Mouse (Mus musculus) olfactory bulb, adult 2 months (tissue): ENCODE measurements at regions not wholly inside any gene's neighbourhood (a gene's known extent, or its start where the extent isn't known, plus 50 kb on each side); places are given as distances from the start of the nearest gene placed in this dataset.
A peak's percentile ranks its signal among the peaks of the same experiment; 100 is the strongest.

Experiments used
- H3K27ac ChIP-seq: fragments of 200-500 bp; 2 replicates; pipeline ENCODE4 v1.5.1; 2012; ENCODE audit warnings: low read depth, low read length; ENCODE audit not compliant: insufficient read depth
- H3K4me1 ChIP-seq: fragments of 200-500 bp; 2 replicates; pipeline ENCODE4 v1.6.1; 2012; ENCODE audit warnings: low read length; ENCODE audit not compliant: control insufficient read depth, insufficient read depth
- H3K4me3 ChIP-seq: fragments of 200-500 bp; 2 replicates; pipeline ENCODE4 v1.5.1; 2012; ENCODE audit warnings: mild to moderate bottlenecking, low read depth, low read length, moderate library complexity; ENCODE audit not compliant: insufficient read depth
- CTCF ChIP-seq: fragments of 200-500 bp; IDR thresholded peaks from 2 replicates; pipeline ENCODE4 v1.5.1; 2012; ENCODE audit warnings: low read depth, mild to moderate bottlenecking, low read length, moderate library complexity; ENCODE audit not compliant: insufficient read depth
- POLR2A ChIP-seq: fragments of 200-500 bp; IDR thresholded peaks from 2 replicates; pipeline ENCODE4 v1.6.1; 2012; ENCODE audit warnings: mild to moderate bottlenecking, low read depth, low read length, moderate library complexity; ENCODE audit not compliant: insufficient read depth
- WGBS: fragments of 180-500 bp; shearing (Covaris S2); methylation state at CpG from one replicate; pipeline ENCODE4 v1.1.7; 2018; 5-methylcytosine and 5-hydroxymethylcytosine counted together

DNA sequence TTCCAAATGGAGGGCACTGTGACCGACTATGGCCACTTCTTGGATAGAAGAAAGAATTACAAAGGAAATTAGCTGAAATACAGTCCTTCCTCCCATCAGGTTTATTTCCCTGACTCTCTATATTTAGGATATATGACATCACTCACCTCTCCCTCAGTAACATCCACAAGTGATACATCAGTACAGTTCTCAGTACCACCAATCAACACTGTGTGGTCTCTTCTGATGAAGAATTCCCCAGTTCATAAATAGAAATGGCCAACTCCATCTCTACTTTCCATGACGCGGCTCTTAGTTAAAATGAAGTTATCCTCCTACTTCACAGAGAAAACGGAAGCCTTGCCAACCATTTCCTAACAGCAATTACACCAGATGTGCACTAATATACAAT is 208.3 kb upstream of the Dio2 start:
- H3K4me1 ChIP-seq, result no peaks in the 10 kb centered on the region
- TF ChIP-seq POLR2A (no peak), CTCF (no peak)
- WGBS, result 87% methylated on average over 4 of the region's 4 CpGs
- no peak overlapping the region for H3K27ac ChIP-seq
- H3K4me3 ChIP-seq, result no peak overlapping the region

GRCm38 (mm10) chr12:90945743-90946527 is 207.7 kb upstream of the Dio2 start:
- WGBS, result 63% methylated on average over 6 of the region's 6 CpGs
- TF ChIP-seq CTCF (no peak), POLR2A (no peak)
- H3K4me1 ChIP-seq, result no peaks in the 10 kb centered on the region
- H3K4me3 ChIP-seq, result no peak overlapping the region
- no peak overlapping the region for H3K27ac ChIP-seq

GRCm38 (mm10) chr12:90932684-90933083 is 194.4 kb upstream of the Dio2 start:
- 88% methylated on average over 8 of the region's 8 CpGs for WGBS

GRCm38 (mm10) chr12:90932201-90932600 is 194.0 kb upstream of the Dio2 start:
- Histone ChIP-seq H3K4me1 (no peaks in the 10 kb centered on the region), H3K4me3 (no peak overlapping the region), H3K27ac (no peak overlapping the region)
- 66% methylated on average over 5 of the region's 5 CpGs for WGBS
- TF ChIP-seq CTCF, result no peak
- TF ChIP-seq POLR2A, result no peak

More at GRCm38 (mm10) chr12:90932684-90933083, 194.4 kb upstream of the Dio2 start:
- no peaks in the 10 kb centered on the region for H3K4me1 ChIP-seq
- H3K4me3 ChIP-seq, result no peak overlapping the region
- TF ChIP-seq POLR2A (no peak), CTCF (no peak)
- H3K27ac ChIP-seq, result no peak overlapping the region

DNA sequence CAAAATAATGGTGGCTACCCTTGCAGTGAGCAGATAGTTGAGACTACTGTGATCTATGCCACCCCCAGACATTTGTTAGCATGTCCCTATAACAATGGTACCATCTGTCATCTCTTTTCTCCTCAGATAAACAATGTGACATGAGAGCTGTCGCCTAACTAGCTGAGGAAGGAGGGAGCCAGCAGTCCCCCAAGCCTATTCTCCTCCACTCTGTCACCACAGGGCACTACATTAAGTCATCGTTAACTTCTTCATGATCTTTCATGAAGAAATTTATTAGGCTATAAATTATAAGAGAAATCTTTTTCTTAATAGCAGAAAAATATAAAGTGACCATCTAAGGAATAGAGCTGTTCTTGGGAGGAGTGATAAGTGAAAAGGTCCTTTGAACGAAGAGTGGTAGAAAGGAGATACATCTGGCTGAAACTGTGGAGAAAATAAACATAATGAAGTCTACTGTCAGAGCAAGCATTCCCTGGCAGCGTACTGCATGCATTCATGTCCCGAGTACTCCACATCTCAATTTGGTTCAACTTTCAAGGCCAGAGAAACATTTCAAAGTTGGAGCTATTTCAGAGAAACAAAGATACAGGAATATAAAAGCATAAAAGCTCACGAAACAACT is 192.0 kb upstream of the Dio2 start:
- Histone ChIP-seq H3K27ac (no peak overlapping the region), H3K4me1 (no peaks in the 10 kb centered on the region), H3K4me3 (no peak overlapping the region)
- no peak for TF ChIP-seq CTCF
- TF ChIP-seq POLR2A, result no peak
- WGBS, result 82% methylated on average over 6 of the region's 6 CpGs

DNA sequence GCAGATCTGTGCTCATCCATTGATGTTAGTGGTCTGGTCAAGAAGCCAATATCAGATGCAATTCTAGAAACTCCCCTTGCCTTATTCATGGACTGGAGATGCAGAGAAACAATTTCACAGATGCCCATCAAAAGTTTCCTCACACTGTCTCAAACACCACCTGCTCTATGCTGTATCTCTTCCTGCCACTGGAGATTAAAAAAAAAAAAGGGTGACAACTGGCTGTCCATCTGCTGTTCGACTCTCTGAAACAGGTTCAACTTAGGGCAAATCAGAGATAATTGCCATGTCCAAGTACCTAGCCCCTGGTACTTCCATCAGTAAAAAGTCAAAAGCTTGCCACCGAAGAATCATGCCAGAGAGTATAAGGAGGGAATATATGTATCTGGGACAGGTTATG is 185.4 kb upstream of the Dio2 start:
- H3K4me3 ChIP-seq, result no peak overlapping the region
- no peak overlapping the region for H3K27ac ChIP-seq
- 89% methylated on average over 2 of the region's 2 CpGs for WGBS
- H3K4me1 ChIP-seq, result no peaks in the 10 kb centered on the region
- TF ChIP-seq POLR2A, result no peak
- no peak for TF ChIP-seq CTCF

DNA sequence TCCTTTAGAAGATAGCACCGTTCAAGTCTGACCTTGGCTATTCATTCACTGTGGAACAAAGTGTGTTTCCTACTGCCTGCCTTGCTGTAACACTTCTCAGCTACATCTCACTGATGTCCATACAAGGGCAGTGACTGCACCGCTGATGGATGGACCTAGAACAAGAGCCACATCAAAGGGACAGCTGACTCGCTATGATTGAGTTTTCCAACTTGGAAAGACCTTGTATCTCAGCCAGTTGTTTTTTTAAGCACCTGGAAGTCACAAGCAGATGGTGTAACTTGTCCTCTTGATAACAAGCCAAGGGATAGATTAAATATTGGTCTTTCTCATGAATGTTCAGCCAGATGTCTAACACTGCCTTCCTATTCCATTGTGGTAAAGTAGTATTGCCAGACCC is 184.9 kb upstream of the Dio2 start:
- no peak overlapping the region for H3K27ac ChIP-seq
- TF ChIP-seq CTCF (no peak), POLR2A (no peak)
- H3K4me1 ChIP-seq, result no peaks in the 10 kb centered on the region
- WGBS, result 88% methylated on average over 3 of the region's 3 CpGs
- no peak overlapping the region for H3K4me3 ChIP-seq

DNA sequence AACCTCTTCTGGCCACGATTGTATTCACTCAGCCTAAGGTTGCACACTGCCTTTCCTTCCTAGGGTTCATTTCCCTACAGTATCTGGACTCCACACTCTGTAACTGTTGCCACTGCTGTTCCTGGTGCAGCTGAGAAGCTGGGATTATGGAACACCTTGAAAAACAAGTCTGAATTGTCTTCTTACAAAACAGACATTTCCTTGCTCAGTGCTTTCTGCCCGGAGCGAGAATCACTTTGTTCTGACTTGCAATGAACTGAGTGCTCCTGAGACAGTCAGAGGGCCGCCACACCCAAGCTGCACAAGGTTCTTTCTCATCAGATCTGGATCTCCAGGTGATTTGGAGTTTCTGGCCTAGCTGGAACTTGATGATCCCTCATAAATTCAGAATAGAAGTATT is 183.0 kb upstream of the Dio2 start:
- H3K27ac ChIP-seq, result no peak overlapping the region
- TF ChIP-seq POLR2A (no peak), CTCF (no peak)

GRCm38 (mm10) chr12:90915929-90916713 is 177.9 kb upstream of the Dio2 start:
- WGBS, result 50% methylated on average over 11 of the region's 11 CpGs
- H3K4me3 ChIP-seq, result no peak overlapping the region
- H3K27ac ChIP-seq, result peak overlapping the region; percentile 37; the same call in 1 of the 2 replicates
- H3K4me1 ChIP-seq, result no peaks in the 10 kb centered on the region
- no peak for TF ChIP-seq CTCF
- no peak for TF ChIP-seq POLR2A

More for the DNA sequence above, 183.0 kb upstream of the Dio2 start:
- WGBS, result 95% methylated on average over 4 of the region's 4 CpGs
- H3K4me1 ChIP-seq, result no peaks in the 10 kb centered on the region
- H3K4me3 ChIP-seq, result no peak overlapping the region
